Mouse (Mus musculus): Measurements from ENCODE around the gene Cenpa. TPM values are rescaled to one million over a fixed set of nuclear protein-coding genes. Genes with fewer than 3 reads are reported as not detected.
"Not testable (repeated sequence)": the region's sequence is repeated elsewhere in the genome, so short reads cannot be mapped to it uniquely, and the experiment has no call there.

Cenpa gene
- total and polyA plus RNA-seq, 2 experiments from 2014 or later = 15.1 to 42.4 TPM

DNA sequence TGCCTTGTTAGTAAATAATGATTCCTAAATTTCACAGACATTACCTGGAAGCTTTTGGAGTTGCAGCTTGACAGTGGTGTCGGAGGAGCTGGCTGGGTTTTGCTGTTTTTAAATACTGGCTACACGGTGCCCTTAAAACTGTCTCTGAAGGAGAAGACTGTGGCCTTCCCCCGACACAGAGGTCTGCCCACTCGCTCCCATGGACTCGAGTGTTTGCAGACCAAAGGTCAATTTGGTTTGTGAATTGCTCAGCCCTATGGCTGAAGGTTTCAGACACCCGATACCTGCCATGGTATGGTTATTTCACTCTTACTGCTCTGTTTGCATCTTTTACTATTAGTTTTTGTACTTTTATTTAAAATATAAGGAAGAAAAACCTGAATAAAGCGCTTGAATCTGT is 7.4 kb downstream of the Cenpa start:
- Histone ChIP-seq H3K4me2 (ENCODE audit: low read depth) (no peak overlapping the region), H3K4me3 (ENCODE audit: low read depth, low read length) (no peak overlapping the region), H3K4me1 (ENCODE audit: insufficient read depth) (no peaks in the 10 kb centered on the region), H3K9ac (no peak overlapping the region), H3K36me3 (ENCODE audit: insufficient read depth) (no peaks in the 10 kb centered on the region), H3K27ac (ENCODE audit: low read depth, low read length) (no peak overlapping the region), H3K9me3 (ENCODE audit: low read length) (no peaks in the 10 kb centered on the region), H3K27me3 (ENCODE audit: insufficient read depth, low read length) (no peaks in the 10 kb centered on the region)
- DNase-seq = no peak
- WGBS = 87% methylated on average over 7 of the region's 7 CpGs
- no peak for ATAC-seq
- TF ChIP-seq CTCF (IDR thresholded peaks at IDR 0.05; ENCODE audit: low read depth) = no peak

DNA sequence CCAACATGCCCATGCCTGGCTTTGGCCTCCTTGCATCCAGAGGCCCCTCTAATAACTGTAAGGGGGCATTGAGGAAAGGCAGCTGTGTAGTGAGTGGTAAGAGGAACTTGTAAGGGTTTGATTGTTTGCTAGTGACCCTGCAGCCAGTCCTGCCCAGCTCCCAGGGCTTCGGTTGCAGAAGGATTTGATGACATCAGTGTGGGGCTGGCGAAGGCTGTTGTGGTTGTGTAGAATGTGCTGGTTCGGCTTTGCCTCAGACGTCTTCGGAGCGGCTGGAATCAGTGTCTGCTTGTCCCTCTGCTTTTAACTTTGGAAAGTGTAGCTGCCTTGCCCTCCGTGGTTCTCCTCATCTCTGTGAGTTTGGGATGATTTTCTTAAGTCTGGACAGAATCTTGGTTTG is 10.2 kb downstream of the Cenpa start:
- Histone ChIP-seq H3K27me3 (ENCODE audit: insufficient read depth, low read length) (no peaks in the 10 kb centered on the region), H3K4me1 (ENCODE audit: insufficient read depth) (no peaks in the 10 kb centered on the region), H3K4me3 (ENCODE audit: low read depth, low read length) (no peak overlapping the region), H3K9ac (no peak overlapping the region), H3K4me2 (ENCODE audit: low read depth) (no peak overlapping the region), H3K36me3 (ENCODE audit: insufficient read depth) (no peaks in the 10 kb centered on the region), H3K27ac (ENCODE audit: low read depth, low read length) (no peak overlapping the region), H3K9me3 (ENCODE audit: low read length) (no peaks in the 10 kb centered on the region)
- 82% methylated on average over 7 of the region's 7 CpGs for WGBS
- no peak for ATAC-seq
- no peak for TF ChIP-seq CTCF (IDR thresholded peaks at IDR 0.05; ENCODE audit: low read depth)
- no peak for DNase-seq

DNA sequence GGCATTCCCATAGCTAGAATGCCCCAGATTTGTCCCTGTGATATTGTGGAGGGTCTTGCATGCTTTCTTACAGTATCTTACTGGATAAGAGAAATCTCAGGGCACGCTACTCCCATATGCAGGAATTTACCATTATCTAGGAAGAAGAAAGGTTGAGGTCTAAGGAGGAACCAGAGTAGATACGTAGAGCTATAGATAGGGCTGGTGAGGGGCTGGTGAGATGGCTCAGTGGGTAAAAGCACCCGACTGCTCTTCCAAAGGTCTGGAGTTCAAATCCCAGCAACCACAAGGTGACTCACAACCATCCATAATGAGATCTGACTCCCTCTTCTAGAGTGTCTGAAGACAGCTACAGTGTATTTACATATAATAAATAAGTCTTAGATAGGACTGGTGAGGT is 11.5 kb downstream of the Cenpa start:
- H3K27ac ChIP-seq (ENCODE audit: low read depth, low read length); DNase-seq; H3K4me1 ChIP-seq (ENCODE audit: insufficient read depth); H3K9me3 ChIP-seq (ENCODE audit: low read length); H3K36me3 ChIP-seq (ENCODE audit: insufficient read depth); H3K4me2 ChIP-seq (ENCODE audit: low read depth); H3K27me3 ChIP-seq (ENCODE audit: insufficient read depth, low read length); H3K4me3 ChIP-seq (ENCODE audit: low read depth, low read length); ATAC-seq; H3K9ac ChIP-seq: not testable (repeated sequence)
- WGBS = 95% methylated on average over 3 of the region's 3 CpGs

DNA sequence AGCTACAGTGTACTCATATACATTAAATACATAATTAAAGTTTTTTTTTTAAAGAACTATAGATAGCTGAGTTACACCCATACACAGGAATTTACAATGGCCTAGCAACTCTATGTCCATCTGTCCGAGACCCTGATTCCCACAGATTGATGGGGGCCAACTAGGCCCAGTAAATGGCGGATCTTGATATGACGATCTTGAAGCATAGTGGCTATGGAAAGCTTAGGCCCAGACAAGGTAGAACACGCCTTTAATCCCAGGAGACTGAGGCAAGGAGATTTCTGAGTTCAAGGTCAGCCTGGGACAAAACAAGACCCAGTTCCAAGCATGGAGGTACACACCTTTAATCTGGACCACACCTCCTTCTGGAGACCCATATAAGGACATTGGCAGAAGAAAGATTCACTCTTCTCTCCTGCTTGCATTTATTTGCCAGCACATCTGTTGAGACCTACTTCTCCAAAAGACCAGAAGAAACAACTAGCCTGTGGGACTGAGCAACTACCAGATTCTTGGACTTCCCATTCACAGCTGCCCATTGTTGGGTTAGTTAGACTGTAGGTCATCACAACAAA is 12.2 kb downstream of the Cenpa start:
- no peaks in the 10 kb centered on the region for H3K36me3 ChIP-seq (ENCODE audit: insufficient read depth)
- no peak overlapping the region for H3K4me3 ChIP-seq (ENCODE audit: low read depth, low read length)
- H3K9ac ChIP-seq = no peak overlapping the region
- H3K4me1 ChIP-seq (ENCODE audit: insufficient read depth) = no peaks in the 10 kb centered on the region
- no peaks in the 10 kb centered on the region for H3K27me3 ChIP-seq (ENCODE audit: insufficient read depth, low read length)
- ATAC-seq = no peak
- DNase-seq = no peak
- no peak for TF ChIP-seq CTCF (IDR thresholded peaks at IDR 0.05; ENCODE audit: low read depth)
- no peak overlapping the region for H3K27ac ChIP-seq (ENCODE audit: low read depth, low read length)
- 98% methylated on average over 4 of the region's 4 CpGs for WGBS
- no peaks in the 10 kb centered on the region for H3K9me3 ChIP-seq (ENCODE audit: low read length)
- H3K4me2 ChIP-seq (ENCODE audit: low read depth) = no peak overlapping the region

DNA sequence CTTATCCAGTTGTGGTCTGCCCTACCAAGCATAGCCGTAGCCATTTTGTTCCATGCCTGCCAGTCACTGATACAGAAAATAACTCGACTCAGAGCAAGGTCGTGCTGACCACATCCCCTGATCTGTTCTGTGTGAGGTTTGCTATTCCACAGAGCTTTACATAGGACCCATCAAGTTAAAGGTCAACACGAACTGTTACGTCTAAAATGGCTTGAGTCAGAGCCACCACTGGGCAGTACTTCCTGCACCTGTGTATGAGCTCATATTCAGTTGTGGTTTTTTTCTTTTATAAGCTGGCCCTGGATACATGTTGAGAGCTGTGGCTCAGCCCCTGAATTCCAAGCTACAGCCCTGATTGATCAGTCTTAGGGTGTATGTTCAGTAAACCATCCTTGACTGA is 13.0 kb downstream of the Cenpa start:
- no peak overlapping the region for H3K27ac ChIP-seq (ENCODE audit: low read depth, low read length)
- WGBS = 82% methylated on average over 5 of the region's 5 CpGs
- ATAC-seq = no peak
- no peaks in the 10 kb centered on the region for H3K27me3 ChIP-seq (ENCODE audit: insufficient read depth, low read length)
- no peaks in the 10 kb centered on the region for H3K9me3 ChIP-seq (ENCODE audit: low read length)
- H3K9ac ChIP-seq = no peak overlapping the region
- no peaks in the 10 kb centered on the region for H3K36me3 ChIP-seq (ENCODE audit: insufficient read depth)
- no peak overlapping the region for H3K4me2 ChIP-seq (ENCODE audit: low read depth)
- H3K4me3 ChIP-seq (ENCODE audit: low read depth, low read length) = no peak overlapping the region
- no peaks in the 10 kb centered on the region for H3K4me1 ChIP-seq (ENCODE audit: insufficient read depth)
- no peak for TF ChIP-seq CTCF (IDR thresholded peaks at IDR 0.05; ENCODE audit: low read depth)
- DNase-seq = no peak

DNA sequence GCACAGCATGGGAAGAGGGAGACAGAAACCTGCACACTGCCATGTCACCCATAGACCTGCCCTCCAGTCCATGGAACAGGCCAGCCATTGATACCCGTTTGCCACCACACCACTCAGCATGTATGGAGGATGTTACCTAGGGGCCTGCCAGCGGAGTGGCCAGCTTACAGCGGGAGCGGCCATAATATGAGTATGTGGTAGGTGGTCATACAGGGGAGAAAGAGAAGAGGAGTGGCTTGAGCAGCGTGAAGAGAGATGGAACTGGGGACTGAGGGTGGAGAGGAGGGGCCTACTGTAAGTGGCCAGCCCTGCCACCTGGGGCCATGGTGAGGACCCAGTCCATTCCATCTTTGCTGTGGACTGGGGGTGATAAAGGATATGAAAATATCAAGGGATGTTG is 15.4 kb downstream of the Cenpa start:
- no peak for ATAC-seq
- H3K9me3 ChIP-seq (ENCODE audit: low read length) = no peaks in the 10 kb centered on the region
- 88% methylated on average over 5 of the region's 5 CpGs for WGBS
- no peaks in the 10 kb centered on the region for H3K36me3 ChIP-seq (ENCODE audit: insufficient read depth)
- no peak overlapping the region for H3K4me2 ChIP-seq (ENCODE audit: low read depth)
- H3K27ac ChIP-seq (ENCODE audit: low read depth, low read length) = no peak overlapping the region
- no peak overlapping the region for H3K4me3 ChIP-seq (ENCODE audit: low read depth, low read length)
- H3K27me3 ChIP-seq (ENCODE audit: insufficient read depth, low read length) = no peaks in the 10 kb centered on the region
- TF ChIP-seq CTCF (IDR thresholded peaks at IDR 0.05; ENCODE audit: low read depth) = no peak
- no peak overlapping the region for H3K9ac ChIP-seq
- no peaks in the 10 kb centered on the region for H3K4me1 ChIP-seq (ENCODE audit: insufficient read depth)
- DNase-seq = no peak

DNA sequence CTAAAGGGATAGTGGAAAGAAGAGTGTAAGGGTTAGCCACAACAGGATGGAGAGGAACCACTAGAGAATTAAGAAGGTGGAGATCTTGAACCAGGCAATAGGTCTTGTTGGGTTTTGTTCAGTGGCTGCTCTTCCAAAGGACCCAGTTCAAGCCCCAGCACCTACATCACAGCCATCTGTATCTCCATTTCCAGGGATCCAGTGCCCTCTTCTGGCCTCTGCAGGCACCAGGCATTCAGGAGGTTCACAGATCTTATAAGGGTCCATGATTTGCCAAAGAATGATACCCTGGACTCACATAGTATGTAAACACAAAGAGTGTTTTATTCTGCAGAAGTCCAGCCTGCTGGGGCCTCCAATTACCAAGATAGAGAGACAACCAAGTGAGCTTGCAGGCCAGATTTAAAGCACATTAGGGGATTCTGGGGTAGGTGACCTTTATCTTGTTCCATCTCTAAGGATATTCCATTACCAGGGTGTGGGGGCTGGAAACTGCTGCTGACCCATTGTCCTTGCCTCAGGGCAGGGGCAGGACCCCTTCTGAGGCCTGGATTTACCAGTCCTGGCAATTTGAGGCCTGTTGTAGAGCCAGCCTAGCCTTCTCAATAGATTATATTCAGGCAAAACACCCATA is 16.5 kb downstream of the Cenpa start:
- Histone ChIP-seq H3K9me3 (ENCODE audit: low read length) (no peaks in the 10 kb centered on the region), H3K27me3 (ENCODE audit: insufficient read depth, low read length) (no peaks in the 10 kb centered on the region), H3K27ac (ENCODE audit: low read depth, low read length) (no peak overlapping the region), H3K9ac (no peak overlapping the region), H3K4me2 (ENCODE audit: low read depth) (no peak overlapping the region), H3K4me1 (ENCODE audit: insufficient read depth) (no peaks in the 10 kb centered on the region), H3K36me3 (ENCODE audit: insufficient read depth) (no peaks in the 10 kb centered on the region), H3K4me3 (ENCODE audit: low read depth, low read length) (no peak overlapping the region)
- no peak; the same call in 1 of the 2 replicates for TF ChIP-seq CTCF (IDR thresholded peaks at IDR 0.05; ENCODE audit: low read depth)
- ATAC-seq (no peak), DNase-seq (no peak)
